Mouse (Mus musculus) G1E (cell line): ENCODE measurements at regions not wholly inside any gene's neighbourhood (a gene's known extent, or its start where the extent isn't known, plus 50 kb on each side); places are given as distances from the start of the nearest gene placed in this dataset.

Source experiments
- CTCF ChIP-seq: IDR thresholded peaks from 2 replicates; pipeline ENCODE4 v1.5.1; 2012; ENCODE audit warnings: low read depth, low read length, inconsistent platforms, mixed read lengths
- GATA1 ChIP-seq: IDR thresholded peaks from 2 replicates; pipeline ENCODE4 v1.6.1; 2012; ENCODE audit warnings: borderline replicate concordance, low read length, inconsistent platforms, mixed read lengths
- GATA2 ChIP-seq: IDR thresholded peaks from 2 replicates; pipeline ENCODE4 v1.6.1; 2012; ENCODE audit warnings: low read depth, low read length, inconsistent platforms, borderline replicate concordance
- POLR2AphosphoS5 ChIP-seq: IDR thresholded peaks from 2 replicates; pipeline ENCODE4 v1.6.1; 2012; ENCODE audit warnings: low read depth, low read length, inconsistent platforms; ENCODE audit not compliant: insufficient replicate concordance
- TAL1 ChIP-seq: conservative IDR thresholded peaks from 2 replicates; pipeline ENCODE4 v1.6.1; 2012; ENCODE audit warnings: low read depth, low read length, inconsistent platforms, mixed read lengths

- TF ChIP-seq CTCF, result no peak
- no peak for TF ChIP-seq TAL1
- TF ChIP-seq GATA1, result no peak
- no peak for TF ChIP-seq POLR2AphosphoS5
- no peak for TF ChIP-seq GATA2
These were observed 401.5 kb downstream of the Gm11232 start for GRCm38 (mm10) chr4:71356310-71356709.
